In genomic region chr2:52732001-52732400, GRCm38 (mm10) we compare ENCODE assay signal across 29 mouse cellular contexts. TPM values are rescaled to one million over a fixed set of nuclear protein-coding genes. Genes with fewer than 3 reads are reported as not detected.
DNase-seq lines count a peak whose midpoint lies in the region; ATAC-seq lines count a peak whose summit lies in the region.
"Had no signal": no experiment of that assay in that cellular context is flagged by ENCODE, and none has a peak within 500 bp of the region (broad histone marks: within the 10 kb centered on the region; RNA-seq: fewer than 3 reads in every experiment).

No protein-coding gene starts in this region.

- H3K4me2 ChIP-seq in forebrain, embryonic 16.5 days (ENCODE audit: low read length), result no peak overlapping the region
- no peak overlapping the region for H3K4me2 ChIP-seq in forebrain, embryonic 13.5 days
- no peak overlapping the region for H3K4me2 ChIP-seq in liver, embryonic 11.5 days
- H3K4me2 ChIP-seq: limb, embryonic 13.5 days; liver, embryonic 12.5 days; midbrain, embryonic 13.5 days; neural tube, embryonic 15.5 days had no signal

- no peaks in the 10 kb centered on the region for H3K27me3 ChIP-seq in forebrain, embryonic 16.5 days (replicated peaks; ENCODE audit: control insufficient read depth, insufficient read depth, low read length)
- no peaks in the 10 kb centered on the region for H3K27me3 ChIP-seq in forebrain, embryonic 13.5 days
- H3K27me3 ChIP-seq in liver, embryonic 11.5 days (replicated peaks; ENCODE audit: control insufficient read depth, insufficient read depth, low read length), result no peaks in the 10 kb centered on the region
- H3K27me3 ChIP-seq: limb, embryonic 13.5 days; liver, embryonic 12.5 days; megakaryocyte, embryonic 14.5 days; midbrain, embryonic 13.5 days; neural tube, embryonic 15.5 days had no signal

- H3K4me1 ChIP-seq in forebrain, embryonic 16.5 days (replicated peaks; ENCODE audit: control insufficient read depth, insufficient read depth, low read length), result peaks cover 15% of the 10 kb centered on the region
- 0 out of 2 replicates have a peak, but pooled peaks cover 4% of the 10 kb centered on the region for H3K4me1 ChIP-seq in forebrain, embryonic 13.5 days
- no peaks in the 10 kb centered on the region for H3K4me1 ChIP-seq in liver, embryonic 11.5 days (replicated peaks; ENCODE audit: control insufficient read depth, insufficient read depth, low read length)
- H3K4me1 ChIP-seq: limb, embryonic 13.5 days; liver, embryonic 12.5 days; neural tube, embryonic 15.5 days had no signal

- 0 out of 2 replicates have a peak, but pooled peaks cover 3% of the 10 kb centered on the region for H3K36me3 ChIP-seq in forebrain, embryonic 16.5 days (ENCODE audit: control insufficient read depth, insufficient read depth)
- peaks cover 6% of the 10 kb centered on the region; the same call in 1 of the 2 replicates for H3K36me3 ChIP-seq in forebrain, embryonic 13.5 days (ENCODE audit: poor library complexity, severe bottlenecking)
- H3K36me3 ChIP-seq in liver, embryonic 11.5 days (ENCODE audit: control insufficient read depth, insufficient read depth, low read length), result 0 out of 2 replicates have a peak, but pooled peaks cover 2% of the 10 kb centered on the region
- H3K36me3 ChIP-seq: neural tube, embryonic 15.5 days had no signal

- no peak overlapping the region for H3K4me3 ChIP-seq in forebrain, embryonic 16.5 days (replicated peaks; ENCODE audit: low read length)
- H3K4me3 ChIP-seq in forebrain, embryonic 13.5 days, result no peak overlapping the region
- no peak overlapping the region for H3K4me3 ChIP-seq in liver, embryonic 11.5 days (ENCODE audit: low read depth, low read length)
- H3K4me3 ChIP-seq: layer of hippocampus, adult 2 months; limb, embryonic 13.5 days; liver, embryonic 12.5 days; midbrain, embryonic 13.5 days; neural tube, embryonic 15.5 days had no signal

- DNase-seq in kidney, postnatal 10 days, result no peak
- DNase-seq in liver, embryonic 11.5 days (ENCODE audit: low spot score), result no peak
- no peak for DNase-seq in urinary bladder, postnatal 4 days (ENCODE audit: low spot score in 2 of 2)
- DNase-seq: adrenal gland, adult 8-10 months; cerebellum, adult 8-10 months; cerebellum, postnatal 36 days; gastrocnemius, postnatal 14 days; heart, postnatal 14 days; kidney, adult 11 months; kidney, postnatal 36 days; lung, adult 18-20 months; lung, postnatal 4 days; right cerebral cortex, postnatal 25 days; spleen, adult 18-20 months; thymus, adult 18-20 months; thymus, postnatal 36 days had no signal

- no peaks in the 10 kb centered on the region for H3K9me3 ChIP-seq in forebrain, embryonic 16.5 days (ENCODE audit: control insufficient read depth, low read length)
- H3K9me3 ChIP-seq in forebrain, embryonic 13.5 days (replicated peaks), result no peaks in the 10 kb centered on the region
- no peaks in the 10 kb centered on the region for H3K9me3 ChIP-seq in liver, embryonic 11.5 days (ENCODE audit: control insufficient read depth, low read length)
- H3K9me3 ChIP-seq: limb, embryonic 13.5 days; liver, embryonic 12.5 days; midbrain, embryonic 13.5 days; neural tube, embryonic 15.5 days had no signal

- no peak overlapping the region for H3K9ac ChIP-seq in forebrain, embryonic 16.5 days (replicated peaks; ENCODE audit: low read depth, low read length)
- H3K9ac ChIP-seq in forebrain, embryonic 13.5 days, result no peak overlapping the region
- no peak overlapping the region for H3K9ac ChIP-seq in liver, embryonic 11.5 days (ENCODE audit: low read depth, low read length)
- H3K9ac ChIP-seq: limb, embryonic 13.5 days; liver, embryonic 12.5 days; midbrain, embryonic 13.5 days; neural tube, embryonic 15.5 days had no signal

- peak overlapping the region; percentile 91 for H3K27ac ChIP-seq in forebrain, embryonic 16.5 days (ENCODE audit: low read length)
- H3K27ac ChIP-seq in forebrain, embryonic 13.5 days, result no peak overlapping the region
- no peak overlapping the region for H3K27ac ChIP-seq in liver, embryonic 11.5 days (ENCODE audit: low read depth, low read length)
- H3K27ac ChIP-seq: hindbrain, postnatal 0 days; layer of hippocampus, adult 2 months; limb, embryonic 13.5 days; liver, embryonic 12.5 days; midbrain, embryonic 13.5 days; neural tube, embryonic 15.5 days; stomach, postnatal 0 days had no signal

- ATAC-seq in forebrain, embryonic 16.5 days, result no peak
- ATAC-seq in forebrain, embryonic 13.5 days, result no peak
- ATAC-seq in CD4-positive, CD25-positive, alpha-beta regulatory T cell, adult 4 months, result peak; percentile 98
- peak; percentile 98 for ATAC-seq in inflammation-experienced regulatory T-cells, adult 6 months
- ATAC-seq in liver, embryonic 11.5 days (replicated peaks; ENCODE audit: low FRiP score), result no peak
- ATAC-seq: hindbrain, postnatal 0 days; liver, embryonic 12.5 days; lung, postnatal 0 days; midbrain, embryonic 13.5 days had no signal

- WGBS in forebrain, embryonic 16.5 days, result 81% methylated on average over 5 of the region's 5 CpGs
- WGBS in forebrain, embryonic 13.5 days, result 81% methylated on average over 5 of the region's 5 CpGs
- 87% methylated on average over 5 of the region's 5 CpGs for WGBS in liver, embryonic 11.5 days

RNA-seq across cellular contexts. Expression of gene Stam2, which starts 10.1 kb away (rescaled TPM):
- 49.8 and 54.6 TPM in 2 replicates for polyA plus RNA-seq in forebrain, embryonic 16.5 days (2015; fragmentation: Nextera tagmentation; extraction: Ambion mirVana)
- 38.3 and 40.3 TPM in 2 replicates for polyA plus RNA-seq in forebrain, embryonic 13.5 days (2015; fragmentation: Nextera tagmentation; extraction: Ambion mirVana)
- 10 to 100 TPM; 39.3 to 47.8 TPM for polyA plus RNA-seq in CD4-positive, CD25-positive, alpha-beta regulatory T cell, adult 4 months (2017; shearing (Covaris generic))
- 10 to 100 TPM; 31.7 to 41.8 (median 40.2) TPM for polyA plus RNA-seq in inflammation-experienced regulatory T-cells, adult 6 months (2017; shearing (Covaris generic))
- polyA plus RNA-seq in liver, embryonic 11.5 days (2014; fragmentation: Nextera tagmentation; extraction: Ambion mirVana), result 22.2 and 25.5 TPM in 2 replicates

RNA-seq across cellular contexts. Expression of gene Cacnb4, which starts 55.4 kb away (rescaled TPM):
- polyA plus RNA-seq in forebrain, embryonic 16.5 days (2015; fragmentation: Nextera tagmentation; extraction: Ambion mirVana), result 14.1 and 14.7 TPM in 2 replicates
- 6.6 TPM in 2 replicates for polyA plus RNA-seq in forebrain, embryonic 13.5 days (2015; fragmentation: Nextera tagmentation; extraction: Ambion mirVana)
- polyA plus RNA-seq in CD4-positive, CD25-positive, alpha-beta regulatory T cell, adult 4 months (2017; shearing (Covaris generic)), result under 1 TPM; 0.28 to 0.42 TPM
- polyA plus RNA-seq in inflammation-experienced regulatory T-cells, adult 6 months (2017; shearing (Covaris generic)), result under 1 TPM; 0.13 to 0.58 (median 0.30) TPM
- polyA plus RNA-seq in liver, embryonic 11.5 days (2014; fragmentation: Nextera tagmentation; extraction: Ambion mirVana), result 0.48 and 0.69 TPM in 2 replicates

Comparison
In these comparisons a context has a peak if more than half of its experiments do, and no peak if none do; other contexts are left out.
1. ATAC-seq: peak in CD4-positive, CD25-positive, alpha-beta regulatory T cell, adult 4 months (single experiment) and inflammation-experienced regulatory T-cells, adult 6 months (single experiment); none in forebrain, embryonic 16.5 days (single experiment), forebrain, embryonic 13.5 days (single experiment) and liver, embryonic 11.5 days (single experiment).